Mouse (Mus musculus): Measurements from ENCODE around the gene Lrmda. TPM values are rescaled to one million over a fixed set of nuclear protein-coding genes. Genes with fewer than 3 reads are reported as not detected.

Lrmda gene
- polyA plus RNA-seq, 1 experiment from 2014 or later: 0.53 TPM

DNA sequence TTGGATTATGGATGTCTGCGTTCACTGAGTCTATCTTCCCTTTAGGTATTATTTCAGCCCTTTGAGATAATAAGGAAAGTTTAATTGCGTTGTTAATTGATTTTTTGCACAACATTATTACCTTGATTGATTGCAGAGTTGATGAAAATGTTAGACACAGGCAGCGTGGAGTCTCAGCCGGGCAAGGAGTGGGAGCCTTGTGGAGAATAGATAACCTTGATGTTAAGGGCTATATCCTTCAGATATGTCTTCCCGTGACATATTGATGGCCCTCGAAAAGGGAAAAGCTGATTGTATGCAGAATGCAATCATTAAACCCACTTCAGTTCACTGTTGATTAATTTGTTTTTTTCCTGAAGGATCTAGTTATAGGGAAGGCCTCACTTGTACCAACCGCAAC is 1021.5 kb downstream of the Lrmda start:
- H3K27me3 ChIP-seq (ENCODE audit: control insufficient read depth, insufficient read depth, low read length): no peaks in the 10 kb centered on the region
- no peaks in the 10 kb centered on the region for H3K36me3 ChIP-seq (ENCODE audit: control insufficient read depth, insufficient read depth, low read length)
- H3K4me3 ChIP-seq (ENCODE audit: low read length): no peak overlapping the region
- WGBS: 59% methylated on average over 7 of the region's 7 CpGs
- no peaks in the 10 kb centered on the region for H3K9me3 ChIP-seq (ENCODE audit: control insufficient read depth, low read length)
- no peaks in the 10 kb centered on the region; the same call in 1 of the 2 replicates for H3K4me1 ChIP-seq (ENCODE audit: control insufficient read depth, insufficient read depth, low read length)
- no peak overlapping the region for H3K4me2 ChIP-seq (replicated peaks; ENCODE audit: low read depth, low read length)
- no peak for ATAC-seq (ENCODE audit: low FRiP score, low TSS enrichment)
- no peak overlapping the region for H3K9ac ChIP-seq (ENCODE audit: low read depth, low read length)
- H3K27ac ChIP-seq (ENCODE audit: low read depth, low read length): no peak overlapping the region

DNA sequence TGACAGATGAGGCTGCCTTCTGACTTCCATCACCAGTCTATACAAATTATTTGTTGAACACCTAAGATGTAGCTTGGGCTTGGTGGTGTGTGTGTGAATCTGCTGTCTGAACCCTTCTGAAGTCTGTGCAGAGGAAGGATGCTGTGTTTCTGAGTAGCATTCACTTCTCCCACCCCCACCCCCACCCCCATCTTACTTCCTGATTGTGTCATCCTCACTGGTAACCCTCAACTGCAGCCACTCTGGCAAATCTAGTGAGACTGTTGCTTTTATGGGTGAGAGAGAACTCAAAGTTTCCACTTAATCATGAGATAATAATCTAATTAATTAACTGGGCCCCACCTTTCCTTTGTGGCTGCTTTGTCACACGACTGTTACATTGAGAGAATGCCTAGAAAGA is 1025.8 kb downstream of the Lrmda start:
- Histone ChIP-seq H3K4me2 (replicated peaks; ENCODE audit: low read depth, low read length) (no peak overlapping the region), H3K9ac (ENCODE audit: low read depth, low read length) (no peak overlapping the region), H3K36me3 (ENCODE audit: control insufficient read depth, insufficient read depth, low read length) (no peaks in the 10 kb centered on the region), H3K27me3 (ENCODE audit: control insufficient read depth, insufficient read depth, low read length) (no peaks in the 10 kb centered on the region), H3K9me3 (ENCODE audit: control insufficient read depth, low read length) (no peaks in the 10 kb centered on the region), H3K4me3 (ENCODE audit: low read length) (no peak overlapping the region), H3K4me1 (ENCODE audit: control insufficient read depth, insufficient read depth, low read length) (no peaks in the 10 kb centered on the region; the same call in 1 of the 2 replicates), H3K27ac (ENCODE audit: low read depth, low read length) (no peak overlapping the region)
- 37% methylated on average over 1 of the region's 1 CpGs for WGBS
- ATAC-seq (ENCODE audit: low FRiP score, low TSS enrichment): no peak

DNA sequence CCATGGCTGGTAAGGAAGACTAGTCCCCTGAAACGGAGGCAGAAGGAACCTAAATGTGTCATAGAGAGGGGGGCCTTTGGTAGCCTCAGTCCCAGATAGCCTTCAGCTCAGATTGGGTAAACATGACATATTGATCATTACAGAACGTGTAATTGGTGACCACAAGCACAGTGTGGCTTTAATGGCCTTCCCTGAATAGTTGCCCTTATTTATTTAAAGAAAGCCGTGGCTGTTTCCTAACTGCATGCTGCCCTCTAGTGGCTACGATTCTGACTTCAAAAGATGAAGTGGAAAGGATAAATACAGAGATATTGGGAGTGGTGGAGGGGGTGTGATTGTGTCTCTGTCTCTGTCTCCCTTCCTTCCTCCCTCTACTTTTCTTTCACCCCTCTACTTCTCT is 1026.8 kb downstream of the Lrmda start:
- Histone ChIP-seq H3K9me3 (ENCODE audit: control insufficient read depth, low read length) (no peaks in the 10 kb centered on the region), H3K4me3 (ENCODE audit: low read length) (no peak overlapping the region), H3K27ac (ENCODE audit: low read depth, low read length) (no peak overlapping the region), H3K4me1 (ENCODE audit: control insufficient read depth, insufficient read depth, low read length) (no peaks in the 10 kb centered on the region; the same call in 1 of the 2 replicates), H3K27me3 (ENCODE audit: control insufficient read depth, insufficient read depth, low read length) (no peaks in the 10 kb centered on the region), H3K4me2 (replicated peaks; ENCODE audit: low read depth, low read length) (no peak overlapping the region), H3K9ac (ENCODE audit: low read depth, low read length) (no peak overlapping the region), H3K36me3 (ENCODE audit: control insufficient read depth, insufficient read depth, low read length) (no peaks in the 10 kb centered on the region)
- ATAC-seq (ENCODE audit: low FRiP score, low TSS enrichment): 0 out of 2 replicates have a peak, but pooled peaks have one; percentile 60
- 15% methylated on average over 4 of the region's 4 CpGs for WGBS

GRCm38 (mm10) chr14:23051441-23051840 is 1031.9 kb downstream of the Lrmda start:
- no peak for ATAC-seq (ENCODE audit: low FRiP score, low TSS enrichment)
- no peak overlapping the region for H3K4me2 ChIP-seq (replicated peaks; ENCODE audit: low read depth, low read length)
- H3K4me1 ChIP-seq (ENCODE audit: control insufficient read depth, insufficient read depth, low read length): no peaks in the 10 kb centered on the region
- 45% methylated on average over 7 of the region's 7 CpGs for WGBS
- H3K27ac ChIP-seq (ENCODE audit: low read depth, low read length): no peak overlapping the region
- no peak overlapping the region for H3K4me3 ChIP-seq (ENCODE audit: low read length)
- no peaks in the 10 kb centered on the region for H3K27me3 ChIP-seq (ENCODE audit: control insufficient read depth, insufficient read depth, low read length)
- no peaks in the 10 kb centered on the region for H3K9me3 ChIP-seq (ENCODE audit: control insufficient read depth, low read length)
- no peaks in the 10 kb centered on the region for H3K36me3 ChIP-seq (ENCODE audit: control insufficient read depth, insufficient read depth, low read length)
- no peak overlapping the region for H3K9ac ChIP-seq (ENCODE audit: low read depth, low read length)

GRCm38 (mm10) chr14:23052833-23053592 is 1033.5 kb downstream of the Lrmda start:
- H3K36me3 ChIP-seq (ENCODE audit: control insufficient read depth, insufficient read depth, low read length): no peaks in the 10 kb centered on the region
- no peak overlapping the region for H3K4me2 ChIP-seq (replicated peaks; ENCODE audit: low read depth, low read length)
- no peak overlapping the region for H3K4me3 ChIP-seq (ENCODE audit: low read length)
- whole genome bisulfite sequencing: 81% methylated on average over 11 of the region's 11 CpGs
- no peaks in the 10 kb centered on the region for H3K9me3 ChIP-seq (ENCODE audit: control insufficient read depth, low read length)
- no peak overlapping the region for H3K9ac ChIP-seq (ENCODE audit: low read depth, low read length)
- no peaks in the 10 kb centered on the region for H3K27me3 ChIP-seq (ENCODE audit: control insufficient read depth, insufficient read depth, low read length)
- H3K27ac ChIP-seq (ENCODE audit: low read depth, low read length): no peak overlapping the region
- no peak for ATAC-seq (ENCODE audit: low FRiP score, low TSS enrichment)
- no peaks in the 10 kb centered on the region for H3K4me1 ChIP-seq (ENCODE audit: control insufficient read depth, insufficient read depth, low read length)

GRCm38 (mm10) chr14:23057228-23057976 is 1037.9 kb downstream of the Lrmda start:
- no peak overlapping the region for H3K27ac ChIP-seq (ENCODE audit: low read depth, low read length)
- H3K4me3 ChIP-seq (ENCODE audit: low read length): no peak overlapping the region
- H3K36me3 ChIP-seq (ENCODE audit: control insufficient read depth, insufficient read depth, low read length): no peaks in the 10 kb centered on the region
- ATAC-seq (ENCODE audit: low FRiP score, low TSS enrichment): no peak
- H3K9me3 ChIP-seq (ENCODE audit: control insufficient read depth, low read length): no peaks in the 10 kb centered on the region
- no peak overlapping the region for H3K4me2 ChIP-seq (replicated peaks; ENCODE audit: low read depth, low read length)
- H3K4me1 ChIP-seq (ENCODE audit: control insufficient read depth, insufficient read depth, low read length): no peaks in the 10 kb centered on the region
- no peaks in the 10 kb centered on the region for H3K27me3 ChIP-seq (ENCODE audit: control insufficient read depth, insufficient read depth, low read length)
- no peak overlapping the region for H3K9ac ChIP-seq (ENCODE audit: low read depth, low read length)
- WGBS: 66% methylated on average over 6 of the region's 6 CpGs

DNA sequence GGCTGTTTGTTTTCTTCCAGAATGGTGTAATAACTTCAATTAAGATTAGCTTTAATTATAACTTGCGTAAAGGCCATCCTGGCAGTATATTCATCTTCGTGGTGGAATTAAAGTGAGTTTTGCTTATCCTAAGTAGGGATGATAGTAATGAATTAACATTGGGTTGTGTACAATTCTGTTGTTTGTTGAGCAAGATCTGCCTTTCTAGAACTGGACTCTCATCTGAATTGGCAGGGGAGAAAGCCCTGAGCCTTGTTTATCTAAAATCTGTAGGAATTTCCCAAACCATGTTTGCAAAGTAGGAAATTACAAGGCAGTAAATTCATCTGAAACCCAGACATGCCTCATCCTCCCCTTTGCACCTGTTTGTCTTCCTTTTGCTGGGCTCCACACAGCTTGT is 1038.5 kb downstream of the Lrmda start:
- no peak for ATAC-seq (ENCODE audit: low FRiP score, low TSS enrichment)
- Histone ChIP-seq H3K9ac (ENCODE audit: low read depth, low read length) (no peak overlapping the region), H3K27me3 (ENCODE audit: control insufficient read depth, insufficient read depth, low read length) (no peaks in the 10 kb centered on the region), H3K36me3 (ENCODE audit: control insufficient read depth, insufficient read depth, low read length) (no peaks in the 10 kb centered on the region), H3K27ac (ENCODE audit: low read depth, low read length) (no peak overlapping the region), H3K9me3 (ENCODE audit: control insufficient read depth, low read length) (no peaks in the 10 kb centered on the region), H3K4me2 (replicated peaks; ENCODE audit: low read depth, low read length) (no peak overlapping the region), H3K4me1 (ENCODE audit: control insufficient read depth, insufficient read depth, low read length) (no peaks in the 10 kb centered on the region), H3K4me3 (ENCODE audit: low read length) (no peak overlapping the region)
- WGBS: 87% methylated on average over 2 of the region's 2 CpGs

- 58% methylated on average over 1 of the region's 1 CpGs for WGBS
- Histone ChIP-seq H3K4me3 (ENCODE audit: low read length) (no peak overlapping the region), H3K27ac (ENCODE audit: low read depth, low read length) (no peak overlapping the region), H3K9ac (ENCODE audit: low read depth, low read length) (no peak overlapping the region), H3K4me2 (replicated peaks; ENCODE audit: low read depth, low read length) (no peak overlapping the region), H3K27me3 (ENCODE audit: control insufficient read depth, insufficient read depth, low read length) (no peaks in the 10 kb centered on the region), H3K36me3 (ENCODE audit: control insufficient read depth, insufficient read depth, low read length) (no peaks in the 10 kb centered on the region), H3K4me1 (ENCODE audit: control insufficient read depth, insufficient read depth, low read length) (0 out of 2 replicates have a peak, but pooled peaks cover under 1% of the 10 kb centered on the region), H3K9me3 (ENCODE audit: control insufficient read depth, low read length) (no peaks in the 10 kb centered on the region)
- no peak for ATAC-seq (ENCODE audit: low FRiP score, low TSS enrichment)
Observed at GRCm38 (mm10) chr14:23078719-23079118, 1059.2 kb downstream of the Lrmda start.

DNA sequence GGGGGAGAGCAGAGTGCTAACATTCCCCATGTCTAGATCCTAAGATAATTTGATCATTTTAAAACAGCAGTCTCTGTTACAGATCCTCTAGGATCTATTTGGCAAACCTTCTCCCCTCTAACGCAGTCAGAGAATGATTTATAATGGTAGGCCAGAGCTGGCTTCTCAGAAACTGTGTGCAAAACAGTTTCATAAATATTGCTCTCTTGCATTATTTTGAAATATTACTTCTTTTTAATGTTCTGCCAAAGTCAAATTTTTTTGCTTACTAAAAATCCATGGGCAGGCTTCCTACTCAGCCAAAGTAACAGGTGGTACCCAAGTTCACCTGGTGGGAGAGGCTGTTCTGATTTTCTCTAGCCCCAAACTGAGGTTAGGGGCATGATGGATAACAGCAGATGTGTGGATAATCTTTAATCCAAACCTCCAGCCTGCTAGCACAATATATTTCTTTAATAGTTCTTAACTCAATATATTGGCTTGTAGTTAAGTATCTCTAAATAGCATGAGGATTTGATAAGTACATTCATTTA is 1064.8 kb downstream of the Lrmda start:
- H3K27ac ChIP-seq (ENCODE audit: low read depth, low read length): no peak overlapping the region
- H3K9ac ChIP-seq (ENCODE audit: low read depth, low read length): no peak overlapping the region
- ATAC-seq (ENCODE audit: low FRiP score, low TSS enrichment): no peak
- 0 out of 2 replicates have a peak, but pooled peaks cover 4% of the 10 kb centered on the region for H3K4me1 ChIP-seq (ENCODE audit: control insufficient read depth, insufficient read depth, low read length)
- no peak overlapping the region for H3K4me2 ChIP-seq (replicated peaks; ENCODE audit: low read depth, low read length)
- H3K36me3 ChIP-seq (ENCODE audit: control insufficient read depth, insufficient read depth, low read length): no peaks in the 10 kb centered on the region
- 63% methylated on average over 1 of the region's 1 CpGs for WGBS
- H3K4me3 ChIP-seq (ENCODE audit: low read length): no peak overlapping the region
- no peaks in the 10 kb centered on the region for H3K27me3 ChIP-seq (ENCODE audit: control insufficient read depth, insufficient read depth, low read length)
- no peaks in the 10 kb centered on the region for H3K9me3 ChIP-seq (ENCODE audit: control insufficient read depth, low read length)

All from kidney, embryonic 14.5 days (tissue).